Mouse (Mus musculus) heart, postnatal 10 days (tissue): ENCODE measurements at regions not wholly inside any gene's neighbourhood (a gene's known extent, or its start where the extent isn't known, plus 50 kb on each side); places are given as distances from the start of the nearest gene placed in this dataset.

Experiments used
- DNase-seq, 2 experiments: peaks; one replicate each; pipeline ENCODE4 v3.0.0; 2021
- intact Hi-C: fragments of 180-260 bp; cut with DNase I; formaldehyde crosslinking; loops from one replicate; pipeline ENCODE4 v1.15.1; 2025

- DNase-seq = no peak
- intact Hi-C loops = no loop called here
These were observed 60.3 kb downstream of the Ing2 start for GRCm38 (mm10) chr8:47615061-47615460.

DNA sequence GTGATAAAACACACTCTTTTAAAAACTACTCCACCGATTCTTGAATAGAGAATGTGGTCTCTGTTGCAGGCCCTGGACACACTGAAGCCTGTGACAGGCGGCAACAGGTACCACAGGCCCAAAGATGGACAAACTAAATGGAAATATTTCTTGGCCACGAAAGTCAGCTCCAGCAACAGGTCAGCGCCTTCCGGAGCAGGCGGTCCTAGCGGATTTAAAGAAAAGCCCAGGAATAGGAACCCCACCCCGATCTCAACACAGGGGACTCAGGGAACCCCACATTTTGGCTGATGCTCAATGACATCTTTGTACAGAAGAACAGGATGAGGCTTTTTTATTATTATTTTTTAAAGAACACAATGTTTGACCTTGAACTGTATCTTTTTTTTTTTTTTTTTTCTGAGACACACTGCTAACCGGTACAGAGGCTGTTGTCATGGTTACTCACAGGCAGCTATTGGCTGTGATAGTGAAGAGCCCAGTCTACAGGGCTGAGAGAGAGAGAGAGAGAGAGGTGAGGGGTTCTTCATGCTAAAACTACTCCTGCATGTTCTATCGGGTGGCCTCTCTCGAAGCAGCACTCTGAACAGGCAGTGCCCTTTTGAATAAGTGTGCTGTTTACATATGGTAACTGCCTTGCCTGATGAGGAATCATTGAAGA is 63.5 kb downstream of the Ing2 start:
- DNase-seq = no peak
- intact Hi-C loops = no loop called here

DNA sequence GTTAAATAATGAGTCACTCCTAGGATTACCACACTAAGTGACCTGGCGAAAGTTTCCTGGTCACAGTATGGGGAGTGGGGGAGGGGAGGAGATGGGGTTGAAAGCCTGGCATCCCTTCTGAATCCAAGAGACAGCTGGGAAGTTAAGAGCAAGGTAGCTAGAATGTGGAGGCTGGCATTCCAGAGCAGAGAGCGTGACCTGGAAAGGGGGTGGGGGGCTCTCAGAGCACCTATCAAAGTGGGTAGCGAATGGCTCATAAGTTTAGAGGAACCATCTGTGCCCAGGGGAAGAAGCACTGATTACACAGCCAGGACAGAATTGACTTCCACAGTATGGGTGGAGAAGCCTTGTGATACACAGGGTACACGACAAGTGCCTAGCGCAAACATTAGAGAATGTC is 65.4 kb downstream of the Ing2 start:
- intact Hi-C loops = no loop called here
- no peak for DNase-seq

- intact Hi-C loops = no loop called here
- DNase-seq = peak; percentile 32 to 34
These were observed 70.9 kb downstream of the Rwdd4a start for GRCm38 (mm10) chr8:47604198-47604835.
